Mouse (Mus musculus): ENCODE results near the gene Rpl12. TPM values are rescaled to one million over a fixed set of nuclear protein-coding genes. Genes with fewer than 3 reads are reported as not detected.

The Rpl12 gene
- polyA plus RNA-seq, 1 experiment from 2014 or later: 174 TPM

DNA sequence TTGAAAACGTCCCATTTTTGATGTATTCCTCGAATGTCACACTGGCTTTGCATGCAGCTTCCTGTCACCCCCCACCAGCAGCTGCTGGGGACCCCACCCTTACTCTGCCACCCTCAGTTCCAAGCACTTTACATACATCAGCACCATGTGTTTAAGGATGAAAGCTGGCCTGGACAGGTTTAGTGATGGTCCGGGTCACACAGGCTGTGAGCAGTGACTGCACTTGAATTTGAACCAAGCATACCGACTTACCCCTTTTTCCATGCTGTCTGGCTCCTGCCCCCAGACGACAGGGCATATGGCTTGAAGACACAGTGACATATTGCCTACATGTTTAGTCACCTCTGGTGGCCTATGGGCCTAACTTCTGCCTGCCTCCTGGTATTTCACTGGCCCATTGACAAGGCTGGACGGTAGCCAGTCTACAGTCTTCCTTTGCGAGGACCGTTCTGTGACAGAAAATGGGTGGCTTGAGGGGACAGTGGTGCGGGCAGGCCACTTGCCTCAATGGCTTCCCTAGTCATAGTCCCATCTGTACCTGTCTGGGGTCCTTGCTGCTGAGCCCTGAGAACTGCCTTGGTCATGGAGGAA is 6.8 kb downstream of the Rpl12 start:
- H3K4me2 ChIP-seq: peak overlapping the region; percentile 94
- peaks cover 22% of the 10 kb centered on the region for H3K36me3 ChIP-seq
- no peaks in the 10 kb centered on the region for H3K27me3 ChIP-seq (replicated peaks)
- H3K9me3 ChIP-seq (replicated peaks): no peaks in the 10 kb centered on the region
- no peak for ATAC-seq
- peak overlapping the region; percentile 74 for H3K4me3 ChIP-seq
- H3K9ac ChIP-seq: peak overlapping the region; percentile 87; the same call in 1 of the 2 replicates
- H3K27ac ChIP-seq: no peak overlapping the region; the same call in 1 of the 2 replicates
- WGBS (ENCODE audit: insufficient replicate concordance): 72% methylated on average over 9 of the region's 9 CpGs
- H3K4me1 ChIP-seq: peaks cover 45% of the 10 kb centered on the region

DNA sequence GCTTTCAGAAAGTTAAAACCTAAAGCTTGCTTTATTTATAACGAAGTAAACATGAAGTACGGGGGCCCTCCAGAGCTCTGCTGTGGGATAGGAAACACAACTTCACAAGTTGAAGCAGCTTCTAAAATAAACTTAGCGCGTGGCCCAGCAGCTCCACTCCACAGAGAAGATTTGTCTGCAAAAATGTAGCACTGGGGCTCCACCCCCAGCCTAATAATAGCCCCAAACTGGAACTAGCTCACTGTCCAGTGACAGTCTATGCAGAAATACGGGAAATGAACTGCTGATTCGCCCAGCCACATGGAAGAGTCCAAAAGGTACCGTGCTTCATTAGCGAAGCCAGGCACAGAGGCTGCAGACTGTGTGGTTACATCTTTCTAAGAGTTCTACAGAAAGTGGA is 8.0 kb downstream of the Rpl12 start:
- Histone ChIP-seq H3K9ac (no peak overlapping the region), H3K36me3 (peaks cover 19% of the 10 kb centered on the region), H3K4me3 (no peak overlapping the region), H3K4me1 (peaks cover 33% of the 10 kb centered on the region), H3K9me3 (replicated peaks) (no peaks in the 10 kb centered on the region), H3K4me2 (no peak overlapping the region), H3K27me3 (replicated peaks) (no peaks in the 10 kb centered on the region), H3K27ac (no peak overlapping the region)
- 60% methylated on average over 8 of the region's 8 CpGs for WGBS (ENCODE audit: insufficient replicate concordance)
- no peak for ATAC-seq

DNA sequence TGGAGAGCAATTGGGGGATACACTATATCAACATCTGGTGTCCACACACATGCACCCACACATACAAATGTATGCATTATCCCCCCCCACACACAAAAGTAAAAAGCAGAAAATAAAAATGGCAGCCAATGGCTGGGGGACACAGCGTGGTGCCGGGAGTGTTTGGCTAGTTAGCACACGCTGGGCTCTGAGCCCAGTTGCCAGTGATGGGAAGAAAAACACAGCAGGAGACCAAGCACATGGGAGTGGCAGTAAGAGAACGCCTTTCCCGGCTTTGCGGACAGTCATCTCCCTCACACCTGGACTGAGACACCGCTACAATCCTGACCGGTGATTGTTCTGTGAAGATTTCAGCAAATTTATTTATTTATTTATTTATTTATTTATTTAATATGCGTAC is 9.9 kb downstream of the Rpl12 start:
- Histone ChIP-seq H3K4me3 (no peak overlapping the region), H3K4me2 (no peak overlapping the region), H3K9ac (no peak overlapping the region), H3K36me3 (peaks cover 28% of the 10 kb centered on the region), H3K9me3 (replicated peaks) (no peaks in the 10 kb centered on the region), H3K27ac (no peak overlapping the region), H3K4me1 (peaks cover 17% of the 10 kb centered on the region), H3K27me3 (replicated peaks) (no peaks in the 10 kb centered on the region)
- ATAC-seq: no peak
- 67% methylated on average over 9 of the region's 9 CpGs for WGBS (ENCODE audit: insufficient replicate concordance)

DNA sequence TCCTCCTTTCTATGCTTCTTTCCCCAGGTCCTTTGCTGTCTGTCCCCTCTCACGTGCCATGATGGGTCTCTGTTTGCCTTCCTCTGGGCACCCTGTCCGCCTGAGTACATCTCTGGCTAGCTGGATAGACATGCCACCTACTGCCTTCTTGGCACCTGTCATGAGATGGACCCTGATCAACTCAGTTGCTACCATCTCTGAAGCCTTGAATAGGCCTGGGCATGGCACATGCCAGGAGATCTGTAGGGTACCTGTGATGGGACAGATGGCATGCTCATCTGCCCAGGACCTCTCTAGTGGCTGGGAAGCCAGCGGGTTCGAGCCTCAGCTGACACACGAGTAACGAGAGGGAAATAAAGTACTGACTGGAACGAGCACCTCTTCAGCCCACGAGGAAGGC is 12.9 kb downstream of the Rpl12 start:
- no peaks in the 10 kb centered on the region for H3K9me3 ChIP-seq (replicated peaks)
- H3K36me3 ChIP-seq: peaks cover 28% of the 10 kb centered on the region
- no peak for ATAC-seq
- no peak overlapping the region for H3K4me3 ChIP-seq
- H3K27me3 ChIP-seq (replicated peaks): no peaks in the 10 kb centered on the region
- H3K9ac ChIP-seq: no peak overlapping the region
- peaks cover 30% of the 10 kb centered on the region for H3K4me1 ChIP-seq
- no peak overlapping the region for H3K4me2 ChIP-seq
- no peak overlapping the region for H3K27ac ChIP-seq
- 73% methylated on average over 8 of the region's 8 CpGs for WGBS (ENCODE audit: insufficient replicate concordance)

DNA sequence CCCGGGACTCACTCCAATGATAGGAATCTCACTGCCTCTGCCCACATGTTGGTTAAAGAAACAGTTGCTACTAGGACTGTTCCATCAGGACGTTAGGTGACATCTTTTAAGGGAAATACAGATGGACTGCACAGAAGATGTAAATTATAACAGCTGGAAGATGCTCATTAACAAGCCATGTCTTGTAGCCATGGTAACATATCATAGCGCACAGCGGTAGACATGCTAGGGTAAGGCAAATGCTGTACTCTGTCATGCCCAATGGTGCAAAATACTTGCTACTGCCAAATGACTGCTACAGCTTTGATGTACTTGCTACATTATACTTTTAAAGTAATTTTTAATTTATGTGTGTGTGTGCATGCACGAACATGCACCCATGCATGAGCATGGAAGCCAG is 15.8 kb downstream of the Rpl12 start:
- no peak for ATAC-seq
- H3K4me1 ChIP-seq: peaks cover 52% of the 10 kb centered on the region
- H3K36me3 ChIP-seq: peaks cover 28% of the 10 kb centered on the region

DNA sequence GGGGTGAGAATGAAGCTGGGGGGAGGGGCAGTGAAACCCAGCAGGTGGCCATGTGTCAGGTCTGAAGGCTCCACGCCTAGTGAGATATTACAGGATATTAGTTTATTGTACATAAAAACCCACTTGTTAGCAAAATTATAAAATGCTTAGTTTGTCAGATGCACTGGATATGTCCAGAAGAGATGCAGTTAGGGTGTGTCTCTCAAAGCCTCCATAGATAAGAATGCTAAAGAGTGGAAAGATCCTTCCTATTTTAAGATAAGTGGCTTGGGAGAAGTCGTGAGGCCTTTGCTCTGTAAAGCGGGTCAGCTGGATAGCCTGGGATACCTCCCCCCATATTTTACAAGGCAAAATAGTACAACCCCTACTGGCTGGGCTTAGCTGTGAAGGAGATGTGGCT is 17.3 kb downstream of the Rpl12 start:
- Histone ChIP-seq H3K4me1 (peaks cover 61% of the 10 kb centered on the region), H3K4me3 (no peak overlapping the region), H3K4me2 (peak overlapping the region; percentile 31), H3K27me3 (replicated peaks) (peaks cover 3% of the 10 kb centered on the region), H3K36me3 (peaks cover 20% of the 10 kb centered on the region), H3K9me3 (replicated peaks) (no peaks in the 10 kb centered on the region), H3K9ac (peak overlapping the region; percentile 8; the same call in 1 of the 2 replicates), H3K27ac (peak overlapping the region; percentile 50; the same call in 1 of the 2 replicates)
- WGBS (ENCODE audit: insufficient replicate concordance): 25% methylated on average over 3 of the region's 3 CpGs
- no peak for ATAC-seq

More for the DNA sequence above, 15.8 kb downstream of the Rpl12 start:
- Histone ChIP-seq H3K27ac (no peak overlapping the region), H3K4me3 (no peak overlapping the region), H3K4me2 (no peak overlapping the region), H3K9me3 (replicated peaks) (no peaks in the 10 kb centered on the region), H3K27me3 (replicated peaks) (no peaks in the 10 kb centered on the region), H3K9ac (no peak overlapping the region)
- WGBS (ENCODE audit: insufficient replicate concordance): 71% methylated on average over 5 of the region's 5 CpGs

DNA sequence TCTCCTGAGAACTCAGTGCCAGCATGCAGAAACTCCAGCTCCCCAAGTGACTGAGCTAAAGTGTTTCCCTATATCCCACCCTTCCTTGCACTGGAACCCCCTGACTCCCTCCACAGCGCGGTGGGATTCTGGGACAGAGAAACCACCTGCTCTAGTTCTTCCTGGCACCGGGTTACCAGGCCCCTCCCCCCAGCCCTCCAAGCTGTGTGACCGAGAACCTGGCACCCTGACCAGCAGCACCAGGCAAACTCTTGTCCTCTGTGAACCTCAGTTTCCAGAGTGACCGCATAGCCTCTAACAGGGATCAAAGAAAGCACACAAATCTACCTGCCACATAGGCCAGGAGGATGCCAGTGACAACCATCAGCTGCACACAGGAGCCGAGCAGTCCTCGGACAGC is 18.3 kb downstream of the Rpl12 start:
- Histone ChIP-seq H3K9ac (no peak overlapping the region), H3K4me3 (no peak overlapping the region), H3K9me3 (replicated peaks) (no peaks in the 10 kb centered on the region), H3K4me1 (peaks cover 61% of the 10 kb centered on the region), H3K27ac (no peak overlapping the region; the same call in 1 of the 2 replicates), H3K27me3 (replicated peaks) (peaks cover 12% of the 10 kb centered on the region), H3K36me3 (peaks cover 12% of the 10 kb centered on the region), H3K4me2 (peak overlapping the region; percentile 4; the same call in 1 of the 2 replicates)
- no peak for ATAC-seq
- WGBS (ENCODE audit: insufficient replicate concordance): 82% methylated on average over 7 of the region's 7 CpGs

DNA sequence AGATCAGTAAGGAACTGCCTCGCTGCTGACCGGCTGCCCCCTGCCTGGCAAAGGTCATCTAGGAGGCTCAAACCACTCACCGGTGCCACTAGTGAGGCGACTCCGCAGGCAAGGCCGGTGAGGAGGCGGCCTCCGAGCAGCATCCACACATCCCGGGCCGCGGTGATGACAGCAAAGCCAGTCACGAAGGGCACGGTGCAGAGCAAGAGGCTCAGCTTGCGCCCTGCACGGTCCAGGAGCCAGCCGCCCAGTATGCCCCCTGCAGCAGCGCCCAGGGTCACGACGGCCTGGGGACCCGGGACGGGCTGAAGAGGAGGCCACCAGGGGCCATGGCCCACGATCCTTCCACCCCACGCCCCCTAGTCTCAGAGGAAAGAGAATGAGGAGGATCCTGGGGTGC is 19.9 kb downstream of the Rpl12 start:
- Histone ChIP-seq H3K27me3 (replicated peaks) (peaks cover 12% of the 10 kb centered on the region), H3K36me3 (no peaks in the 10 kb centered on the region), H3K9ac (peak overlapping the region; percentile 91), H3K4me2 (peak overlapping the region; percentile 100), H3K4me1 (peaks cover 59% of the 10 kb centered on the region), H3K27ac (peak overlapping the region; percentile 60), H3K9me3 (replicated peaks) (no peaks in the 10 kb centered on the region), H3K4me3 (peak overlapping the region; percentile 79)
- WGBS (ENCODE audit: insufficient replicate concordance): 4% methylated on average over 23 of the region's 23 CpGs
- peak; percentile 19 for ATAC-seq

DNA sequence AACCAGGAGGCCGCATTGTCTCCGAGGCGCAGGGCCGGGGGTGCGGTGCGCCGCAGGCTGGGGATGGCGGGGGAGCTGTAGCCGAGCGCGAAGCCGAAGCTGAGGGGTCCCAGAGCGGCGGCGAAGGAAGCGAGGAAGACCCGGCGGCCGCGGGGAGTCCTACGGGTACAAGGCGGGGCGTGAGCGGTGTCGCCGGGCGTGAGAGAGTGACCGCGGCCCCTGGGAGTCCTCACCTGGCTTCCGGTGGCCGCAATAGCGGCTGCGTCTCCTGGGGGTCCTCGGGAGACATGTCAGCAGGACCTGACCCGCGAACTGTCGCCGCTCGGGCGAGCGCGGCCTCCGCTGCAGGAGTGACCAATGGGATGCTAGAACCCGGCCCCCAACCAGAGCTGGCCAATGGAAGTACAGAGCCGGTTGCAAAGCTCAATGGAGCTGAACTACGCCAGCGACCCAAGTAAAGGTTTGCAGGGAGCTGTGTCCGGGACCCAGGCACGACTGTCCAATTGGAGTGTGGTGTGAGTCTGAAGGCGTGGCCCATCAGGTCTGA is 20.4 kb downstream of the Rpl12 start, which contains the start of gene Slc2a8:
Gene Slc2a8 (minus strand): TSS at position 359 of the 547 bp plus-strand sequence.
- H3K9me3 ChIP-seq (replicated peaks): no peaks in the 10 kb centered on the region
- ATAC-seq: peak; percentile 97
- H3K4me2 ChIP-seq: peak within 1 kb of the TSS; percentile 100
- no peaks in the 10 kb centered on the region for H3K36me3 ChIP-seq
- H3K4me1 ChIP-seq: peaks cover 54% of the 10 kb centered on the region
- H3K9ac ChIP-seq: peak within 1 kb of the TSS; percentile 91
- under 1% methylated on average over 48 of the region's 50 CpGs for WGBS (ENCODE audit: insufficient replicate concordance)
- peaks cover 12% of the 10 kb centered on the region for H3K27me3 ChIP-seq (replicated peaks)
- peak within 1 kb of the TSS; percentile 79 for H3K4me3 ChIP-seq
- H3K27ac ChIP-seq: peak within 1 kb of the TSS; percentile 60

DNA sequence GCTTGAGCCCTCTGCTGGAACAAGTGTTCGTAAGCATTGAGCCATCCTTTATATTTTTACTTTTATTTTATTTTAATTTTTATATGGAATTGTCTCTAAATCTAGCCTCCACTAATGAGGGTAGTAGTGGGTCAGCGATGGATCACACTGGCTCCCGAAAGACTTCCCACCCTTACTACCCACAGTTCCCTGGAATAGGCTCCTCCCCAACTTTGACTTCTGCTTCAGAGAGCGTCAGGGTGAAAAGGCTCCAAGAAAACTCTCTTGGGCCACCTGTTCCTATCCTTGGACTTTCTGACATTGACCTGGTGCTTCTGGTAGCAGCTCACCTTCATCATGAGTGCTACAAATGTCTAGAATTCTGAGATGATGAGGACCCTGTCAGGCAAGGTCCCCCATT is 21.3 kb downstream of the Rpl12 start:
- no peaks in the 10 kb centered on the region for H3K9me3 ChIP-seq (replicated peaks)
- no peak for ATAC-seq
- H3K4me2 ChIP-seq: peak overlapping the region; percentile 100
- peaks cover 46% of the 10 kb centered on the region for H3K4me1 ChIP-seq
- H3K36me3 ChIP-seq: no peaks in the 10 kb centered on the region
- peaks cover 12% of the 10 kb centered on the region for H3K27me3 ChIP-seq (replicated peaks)
- H3K4me3 ChIP-seq: peak overlapping the region; percentile 79
- WGBS (ENCODE audit: insufficient replicate concordance): 5% methylated on average over 4 of the region's 4 CpGs
- no peak overlapping the region for H3K27ac ChIP-seq
- H3K9ac ChIP-seq: peak overlapping the region; percentile 52; the same call in 1 of the 2 replicates

DNA sequence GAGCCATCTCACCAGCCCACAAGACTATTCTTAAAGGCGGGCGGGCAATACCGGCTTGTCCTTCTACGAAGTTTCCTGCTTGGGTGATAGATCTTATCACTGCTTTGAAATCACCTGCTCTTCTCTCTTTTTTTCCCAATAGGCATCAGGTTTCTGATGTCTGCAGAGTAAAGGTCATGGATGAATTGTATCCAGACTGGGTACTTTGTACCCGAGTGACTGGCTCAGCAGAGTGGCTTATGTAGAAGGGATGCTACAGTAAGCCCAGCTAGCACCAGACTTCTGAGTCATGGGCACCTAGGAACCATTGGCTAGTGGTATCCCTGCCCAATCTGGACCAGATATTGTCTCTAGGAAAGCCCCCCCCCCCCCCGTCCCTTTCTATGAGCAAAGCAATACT is 22.3 kb downstream of the Rpl12 start:
- H3K4me1 ChIP-seq: peaks cover 37% of the 10 kb centered on the region
- no peak overlapping the region for H3K9ac ChIP-seq
- no peaks in the 10 kb centered on the region for H3K36me3 ChIP-seq
- H3K27me3 ChIP-seq (replicated peaks): peaks cover 12% of the 10 kb centered on the region
- no peak overlapping the region for H3K27ac ChIP-seq
- no peaks in the 10 kb centered on the region for H3K9me3 ChIP-seq (replicated peaks)
- no peak overlapping the region for H3K4me2 ChIP-seq
- WGBS (ENCODE audit: insufficient replicate concordance): 48% methylated on average over 6 of the region's 6 CpGs
- ATAC-seq: no peak
- H3K4me3 ChIP-seq: no peak overlapping the region

DNA sequence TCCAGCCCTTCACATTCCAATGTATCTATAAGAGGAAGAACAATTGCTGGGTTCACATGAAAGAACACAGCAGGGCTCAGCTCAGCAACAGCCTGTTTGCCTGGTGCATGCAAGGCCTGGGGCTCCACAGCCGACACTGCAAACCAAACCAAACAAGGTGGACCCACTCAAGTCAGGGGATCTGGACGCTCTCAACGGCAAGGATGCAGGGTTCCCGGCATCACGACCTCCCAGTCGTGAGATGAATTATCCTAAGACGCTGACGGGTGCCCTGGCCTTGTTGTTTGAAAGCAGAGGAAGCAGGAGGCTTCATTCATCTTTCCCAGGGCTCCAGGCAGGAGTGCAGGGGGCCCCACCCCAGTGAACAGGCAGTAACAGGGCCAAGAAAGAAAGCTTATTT is 24.5 kb downstream of the Rpl12 start:
- no peaks in the 10 kb centered on the region for H3K9me3 ChIP-seq (replicated peaks)
- peaks cover 12% of the 10 kb centered on the region for H3K27me3 ChIP-seq (replicated peaks)
- no peak for ATAC-seq
- H3K9ac ChIP-seq: no peak overlapping the region
- no peak overlapping the region for H3K4me2 ChIP-seq
- H3K36me3 ChIP-seq: no peaks in the 10 kb centered on the region
- H3K4me1 ChIP-seq: peaks cover 17% of the 10 kb centered on the region
- no peak overlapping the region for H3K4me3 ChIP-seq
- 64% methylated on average over 8 of the region's 8 CpGs for WGBS (ENCODE audit: insufficient replicate concordance)
- no peak overlapping the region for H3K27ac ChIP-seq
